Mouse (Mus musculus): ENCODE measurements at regions not wholly inside any gene's neighbourhood (a gene's known extent, or its start where the extent isn't known, plus 50 kb on each side); places are given as distances from the start of the nearest gene placed in this dataset.

- H3K27me3 ChIP-seq (ENCODE audit: control insufficient read depth, insufficient read depth, low read length), result no peaks in the 10 kb centered on the region
- H3K4me1 ChIP-seq (ENCODE audit: control insufficient read depth, insufficient read depth, insufficient read length), result no peaks in the 10 kb centered on the region
- WGBS, result 95% methylated on average over 7 of the region's 7 CpGs
- no peak overlapping the region for H3K4me3 ChIP-seq (ENCODE audit: extremely low read depth, insufficient read depth, insufficient read length)
- no peak for DNase-seq (ENCODE audit: low read depth in 1 of 2, low spot score in 2 of 2)
- no peaks in the 10 kb centered on the region for H3K36me3 ChIP-seq (ENCODE audit: control insufficient read depth, insufficient read depth, low read length)
- TF ChIP-seq CTCF (IDR thresholded peaks at IDR 0.05; ENCODE audit: extremely low read depth, insufficient read depth, insufficient read length, insufficient replicate concordance) (no peak), POLR2A (IDR thresholded peaks at IDR 0.05; ENCODE audit: low read depth, low read length) (no peak)
- H3K27ac ChIP-seq (ENCODE audit: insufficient read depth, low read length), result no peak overlapping the region
Observed at GRCm38 (mm10) chr17:47983286-47983685, 54.8 kb downstream of the 1700122O11Rik start.

GRCm38 (mm10) chr17:47981556-47982027, 56.5 kb downstream of the 1700122O11Rik start:
- 69% methylated on average over 7 of the region's 7 CpGs for WGBS

GRCm38 (mm10) chr17:47979266-47979665, 54.8 kb upstream of the Foxp4 start:
- Histone ChIP-seq H3K4me1 (ENCODE audit: control insufficient read depth, insufficient read depth, insufficient read length) (peaks cover 7% of the 10 kb centered on the region), H3K36me3 (ENCODE audit: control insufficient read depth, insufficient read depth, low read length) (no peaks in the 10 kb centered on the region), H3K27ac (ENCODE audit: insufficient read depth, low read length) (no peak overlapping the region), H3K4me3 (ENCODE audit: extremely low read depth, insufficient read depth, insufficient read length) (no peak overlapping the region), H3K27me3 (ENCODE audit: control insufficient read depth, insufficient read depth, low read length) (peaks cover 15% of the 10 kb centered on the region)
- WGBS, result 83% methylated on average over 4 of the region's 4 CpGs
- DNase-seq (ENCODE audit: low read depth in 1 of 2, low spot score in 2 of 2), result no peak
- TF ChIP-seq CTCF (IDR thresholded peaks at IDR 0.05; ENCODE audit: extremely low read depth, insufficient read depth, insufficient read length, insufficient replicate concordance) (no peak), POLR2A (IDR thresholded peaks at IDR 0.05; ENCODE audit: low read depth, low read length) (no peak)

More at GRCm38 (mm10) chr17:47981556-47982027, 56.5 kb downstream of the 1700122O11Rik start:
- no peaks in the 10 kb centered on the region for H3K36me3 ChIP-seq (ENCODE audit: control insufficient read depth, insufficient read depth, low read length)
- DNase-seq (ENCODE audit: low read depth in 1 of 2, low spot score in 2 of 2), result no peak
- no peak overlapping the region for H3K27ac ChIP-seq (ENCODE audit: insufficient read depth, low read length)
- H3K27me3 ChIP-seq (ENCODE audit: control insufficient read depth, insufficient read depth, low read length), result peaks cover 2% of the 10 kb centered on the region; the same call in 1 of the 2 replicates
- no peaks in the 10 kb centered on the region for H3K4me1 ChIP-seq (ENCODE audit: control insufficient read depth, insufficient read depth, insufficient read length)
- TF ChIP-seq POLR2A (IDR thresholded peaks at IDR 0.05; ENCODE audit: low read depth, low read length), result no peak
- no peak for TF ChIP-seq CTCF (IDR thresholded peaks at IDR 0.05; ENCODE audit: extremely low read depth, insufficient read depth, insufficient read length, insufficient replicate concordance)
- H3K4me3 ChIP-seq (ENCODE audit: extremely low read depth, insufficient read depth, insufficient read length), result no peak overlapping the region

GRCm38 (mm10) chr17:47978404-47979030, 54.1 kb upstream of the Foxp4 start:
- Histone ChIP-seq H3K27me3 (ENCODE audit: control insufficient read depth, insufficient read depth, low read length) (peaks cover 18% of the 10 kb centered on the region), H3K4me1 (ENCODE audit: control insufficient read depth, insufficient read depth, insufficient read length) (peaks cover 10% of the 10 kb centered on the region), H3K4me3 (ENCODE audit: extremely low read depth, insufficient read depth, insufficient read length) (no peak overlapping the region), H3K27ac (ENCODE audit: insufficient read depth, low read length) (no peak overlapping the region), H3K36me3 (ENCODE audit: control insufficient read depth, insufficient read depth, low read length) (no peaks in the 10 kb centered on the region)
- TF ChIP-seq CTCF (IDR thresholded peaks at IDR 0.05; ENCODE audit: extremely low read depth, insufficient read depth, insufficient read length, insufficient replicate concordance) (no peak), POLR2A (IDR thresholded peaks at IDR 0.05; ENCODE audit: low read depth, low read length) (no peak)
- WGBS, result 64% methylated on average over 9 of the region's 9 CpGs
- no peak for DNase-seq (ENCODE audit: low read depth in 1 of 2, low spot score in 2 of 2)

GRCm38 (mm10) chr17:47978001-47978400, 53.6 kb upstream of the Foxp4 start:
- DNase-seq (ENCODE audit: low read depth in 1 of 2, low spot score in 2 of 2), result no peak
- peaks cover 10% of the 10 kb centered on the region for H3K4me1 ChIP-seq (ENCODE audit: control insufficient read depth, insufficient read depth, insufficient read length)
- 83% methylated on average over 2 of the region's 2 CpGs for WGBS
- H3K27ac ChIP-seq (ENCODE audit: insufficient read depth, low read length), result no peak overlapping the region
- no peaks in the 10 kb centered on the region for H3K36me3 ChIP-seq (ENCODE audit: control insufficient read depth, insufficient read depth, low read length)
- peaks cover 19% of the 10 kb centered on the region for H3K27me3 ChIP-seq (ENCODE audit: control insufficient read depth, insufficient read depth, low read length)
- no peak overlapping the region for H3K4me3 ChIP-seq (ENCODE audit: extremely low read depth, insufficient read depth, insufficient read length)
- no peak for TF ChIP-seq CTCF (IDR thresholded peaks at IDR 0.05; ENCODE audit: extremely low read depth, insufficient read depth, insufficient read length, insufficient replicate concordance)
- TF ChIP-seq POLR2A (IDR thresholded peaks at IDR 0.05; ENCODE audit: low read depth, low read length), result no peak

GRCm38 (mm10) chr17:47976999-47977357, 52.5 kb upstream of the Foxp4 start:
- no peak overlapping the region for H3K27ac ChIP-seq (ENCODE audit: insufficient read depth, low read length)
- H3K36me3 ChIP-seq (ENCODE audit: control insufficient read depth, insufficient read depth, low read length), result no peaks in the 10 kb centered on the region
- no peak for DNase-seq (ENCODE audit: low read depth in 1 of 2, low spot score in 2 of 2)
- TF ChIP-seq POLR2A (IDR thresholded peaks at IDR 0.05; ENCODE audit: low read depth, low read length) (no peak), CTCF (IDR thresholded peaks at IDR 0.05; ENCODE audit: extremely low read depth, insufficient read depth, insufficient read length, insufficient replicate concordance) (no peak)
- peaks cover 10% of the 10 kb centered on the region for H3K4me1 ChIP-seq (ENCODE audit: control insufficient read depth, insufficient read depth, insufficient read length)
- peaks cover 19% of the 10 kb centered on the region for H3K27me3 ChIP-seq (ENCODE audit: control insufficient read depth, insufficient read depth, low read length)
- H3K4me3 ChIP-seq (ENCODE audit: extremely low read depth, insufficient read depth, insufficient read length), result no peak overlapping the region
- WGBS, result 92% methylated on average over 7 of the region's 7 CpGs
